Mouse (Mus musculus) brain, embryonic 14.5 days (tissue): Measurements from ENCODE around the gene Il3.

Experiments used
- CTCF ChIP-seq: fragments of 200-500 bp; IDR thresholded peaks from 2 replicates; pipeline ENCODE4 v1.5.1; 2012; ENCODE audit warnings: inconsistent platforms, mild to moderate bottlenecking, moderate library complexity, borderline replicate concordance; ENCODE audit not compliant: insufficient read depth, insufficient read length; ENCODE audit errors: extremely low read depth
- POLR2A ChIP-seq: fragments of 200-500 bp; IDR thresholded peaks from 2 replicates; pipeline ENCODE4 v1.6.1; 2012; ENCODE audit warnings: mild to moderate bottlenecking, inconsistent platforms, borderline replicate concordance; ENCODE audit not compliant: poor library complexity, insufficient read depth, insufficient read length, severe bottlenecking; ENCODE audit errors: extremely low read depth

DNA sequence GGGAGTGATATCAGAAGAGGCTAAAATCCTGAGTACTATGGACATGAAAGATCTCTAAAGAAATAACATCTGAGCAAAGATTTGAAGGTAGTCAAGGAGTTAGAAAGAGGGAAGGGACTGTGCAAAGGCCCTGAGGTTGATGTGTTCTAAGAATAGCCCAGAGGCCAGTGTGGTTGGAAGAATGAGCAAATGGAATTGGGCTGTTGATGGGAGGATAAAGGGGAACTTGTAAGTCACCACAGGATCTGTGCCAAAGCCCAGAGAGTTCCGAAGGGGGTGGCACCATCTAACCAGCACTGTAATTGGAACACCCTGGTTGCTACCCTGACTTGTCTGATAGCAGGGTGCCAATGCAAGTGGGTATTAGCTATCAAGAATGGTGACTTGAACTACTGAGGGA, 47.9 kb downstream of the Il3 start:
- TF ChIP-seq CTCF (no peak), POLR2A (no peak)
